Mouse (Mus musculus) embryonic facial prominence, embryonic 14.5 days (tissue): ENCODE measurements around the gene Lyl1. TPM values are rescaled to one million over a fixed set of nuclear protein-coding genes. Genes with fewer than 3 reads are reported as not detected.

Source experiments
- ATAC-seq: fragments of 200-750 bp; cut with Nextera tagmentation; 2 replicates; pipeline ENCODE4 v1.8.0; 2017; ENCODE audit warnings: low read depth, moderate number of reproducible peaks, moderate TSS enrichment
- DNase-seq: peaks from one replicate; pipeline ENCODE4 v3.0.0-alpha.2; 2015; ENCODE audit warnings: low spot score
- H3K27ac ChIP-seq: fragments of 300-500 bp; sonication (generic); replicated peaks from 2 replicates; pipeline ENCODE4 v1.5.1; 2014; ENCODE audit warnings: low read depth, mild to moderate bottlenecking, low read length, moderate library complexity
- H3K27me3 ChIP-seq: fragments of 300-500 bp; sonication (generic); replicated peaks from 2 replicates; pipeline ENCODE4 v1.6.1; 2014; ENCODE audit warnings: low read length; ENCODE audit not compliant: control insufficient read depth, insufficient read depth
- H3K36me3 ChIP-seq: fragments of 300-500 bp; sonication (generic); 2 replicates; pipeline ENCODE4 v1.6.1; 2014; ENCODE audit warnings: low read length, mixed read lengths; ENCODE audit not compliant: control insufficient read depth, insufficient read depth
- H3K4me1 ChIP-seq: fragments of 300-500 bp; sonication (generic); 2 replicates; pipeline ENCODE4 v1.6.1; 2014; ENCODE audit warnings: antibody characterized with exemption, low read length; ENCODE audit not compliant: control insufficient read depth, insufficient read depth
- H3K4me2 ChIP-seq: fragments of 300-500 bp; sonication (generic); 2 replicates; pipeline ENCODE4 v1.6.1; 2014; ENCODE audit warnings: low read depth, mild to moderate bottlenecking, low read length, moderate library complexity, mixed read lengths
- H3K4me3 ChIP-seq: fragments of 300-500 bp; sonication (generic); 2 replicates; pipeline ENCODE4 v1.5.1; 2014; ENCODE audit warnings: low read depth, mild to moderate bottlenecking, low read length
- H3K9ac ChIP-seq: fragments of 300-500 bp; sonication (generic); 2 replicates; pipeline ENCODE4 v1.6.1; 2014; ENCODE audit warnings: low read depth, mild to moderate bottlenecking, low read length, moderate library complexity, mixed read lengths
- H3K9me3 ChIP-seq: fragments of 300-500 bp; sonication (generic); 2 replicates; pipeline ENCODE4 v1.6.1; 2016; ENCODE audit warnings: low read length; ENCODE audit not compliant: control insufficient read depth
- WGBS: fragments of 180-500 bp; shearing (Covaris S2); extraction: QIAGEN DNeasy Blood & Tissue Kit; methylation state at CpG from one replicate; pipeline ENCODE4 v1.1.7; 2014; 5-methylcytosine and 5-hydroxymethylcytosine counted together
- polyA plus RNA-seq: library from polyadenylated mRNA; unstranded; fragments of >200 nt; fragmentation: Nextera tagmentation; extraction: Ambion mirVana; gene quantifications from 2 replicates; pipeline ENCODE4 v1.2.1, GENCODE M21; 2014

Gene Lyl1
- polyA plus RNA-seq, 1 experiment from 2014 or later, result 5.8 TPM

DNA sequence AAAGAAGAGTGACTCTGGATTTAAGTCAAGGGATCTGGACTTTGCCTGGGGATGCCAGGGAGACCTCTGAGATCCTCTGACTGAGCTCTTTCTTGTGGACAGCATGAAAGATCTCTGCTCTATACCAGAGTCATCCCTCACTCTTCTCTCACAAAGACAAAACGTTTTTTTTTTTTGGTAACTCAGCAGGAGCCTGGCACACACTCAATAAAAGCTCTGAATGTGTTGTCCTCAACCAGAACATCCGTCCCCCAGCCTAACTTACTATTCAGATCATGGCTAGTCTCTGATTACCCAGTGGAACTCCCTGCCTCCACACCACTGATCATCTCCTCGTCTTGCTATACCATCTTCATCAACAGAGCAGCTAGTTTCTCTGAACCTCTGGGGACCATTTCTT, 16.7 kb upstream of the Lyl1 start:
- H3K36me3 ChIP-seq, result peaks cover 26% of the 10 kb centered on the region; the same call in 1 of the 2 replicates
- no peak overlapping the region for H3K4me3 ChIP-seq
- ATAC-seq (no peak), DNase-seq (no peak)
- no peak overlapping the region for H3K9ac ChIP-seq
- H3K27me3 ChIP-seq, result no peaks in the 10 kb centered on the region
- no peak overlapping the region for H3K27ac ChIP-seq
- WGBS, result 59% methylated on average over 3 of the region's 3 CpGs
- H3K4me1 ChIP-seq, result peaks cover 25% of the 10 kb centered on the region
- no peak overlapping the region for H3K4me2 ChIP-seq
- H3K9me3 ChIP-seq, result no peaks in the 10 kb centered on the region

DNA sequence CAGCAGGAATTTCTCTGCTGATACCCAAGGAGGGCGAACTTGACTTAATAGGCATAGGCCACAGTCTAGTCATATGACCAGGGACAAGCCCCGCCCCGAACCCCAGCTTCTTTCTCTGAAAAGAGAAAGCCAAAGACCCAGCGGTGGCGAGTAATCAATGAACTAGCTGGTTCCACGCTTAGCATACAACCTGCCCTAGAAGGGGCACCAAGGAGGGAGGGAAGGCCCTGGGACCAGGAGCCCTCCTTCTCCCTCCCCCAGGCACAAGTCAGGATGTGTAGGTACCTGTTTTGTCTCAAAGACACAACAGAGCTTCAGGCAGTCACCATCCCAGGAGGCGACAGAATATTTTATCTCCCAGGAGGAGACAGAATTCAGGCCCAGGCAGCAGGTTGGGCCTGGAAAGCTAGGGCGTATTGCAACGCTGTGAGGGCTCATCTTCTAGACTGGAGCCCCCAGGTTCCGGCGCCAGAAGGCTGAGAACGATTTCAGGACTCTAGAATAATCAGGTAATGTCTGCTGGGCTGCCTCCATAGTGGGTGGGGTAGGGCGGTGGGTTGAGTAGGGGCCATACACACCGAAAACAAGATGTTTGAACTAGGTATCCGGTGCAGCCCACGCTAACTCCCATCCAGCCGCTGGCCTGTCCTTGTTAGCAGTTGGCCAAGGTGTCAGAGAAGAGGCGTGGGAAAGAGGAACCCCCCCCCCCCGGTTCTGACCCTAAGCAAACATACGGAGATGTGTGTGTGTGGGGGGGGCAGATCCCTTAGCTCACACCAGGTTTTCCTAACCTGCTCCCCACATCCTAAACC, 14.9 kb upstream of the Lyl1 start, which contains the start of gene Trmt1:
Trmt1 (plus strand) TSS at position 117 of the 812 bp plus-strand sequence.
- peak within 1 kb of the TSS; percentile 93 for H3K4me2 ChIP-seq
- WGBS, result 11% methylated on average over 16 of the region's 20 CpGs
- H3K9ac ChIP-seq, result peak within 1 kb of the TSS; percentile 99
- peak within 1 kb of the TSS; percentile 100 for H3K4me3 ChIP-seq
- no peak for DNase-seq
- peak within 1 kb of the TSS; percentile 95 for H3K27ac ChIP-seq
- no peaks in the 10 kb centered on the region for H3K9me3 ChIP-seq
- peaks cover 27% of the 10 kb centered on the region; the same call in 1 of the 2 replicates for H3K36me3 ChIP-seq
- no peak for ATAC-seq
- no peaks in the 10 kb centered on the region for H3K27me3 ChIP-seq
- peaks cover 26% of the 10 kb centered on the region for H3K4me1 ChIP-seq

DNA sequence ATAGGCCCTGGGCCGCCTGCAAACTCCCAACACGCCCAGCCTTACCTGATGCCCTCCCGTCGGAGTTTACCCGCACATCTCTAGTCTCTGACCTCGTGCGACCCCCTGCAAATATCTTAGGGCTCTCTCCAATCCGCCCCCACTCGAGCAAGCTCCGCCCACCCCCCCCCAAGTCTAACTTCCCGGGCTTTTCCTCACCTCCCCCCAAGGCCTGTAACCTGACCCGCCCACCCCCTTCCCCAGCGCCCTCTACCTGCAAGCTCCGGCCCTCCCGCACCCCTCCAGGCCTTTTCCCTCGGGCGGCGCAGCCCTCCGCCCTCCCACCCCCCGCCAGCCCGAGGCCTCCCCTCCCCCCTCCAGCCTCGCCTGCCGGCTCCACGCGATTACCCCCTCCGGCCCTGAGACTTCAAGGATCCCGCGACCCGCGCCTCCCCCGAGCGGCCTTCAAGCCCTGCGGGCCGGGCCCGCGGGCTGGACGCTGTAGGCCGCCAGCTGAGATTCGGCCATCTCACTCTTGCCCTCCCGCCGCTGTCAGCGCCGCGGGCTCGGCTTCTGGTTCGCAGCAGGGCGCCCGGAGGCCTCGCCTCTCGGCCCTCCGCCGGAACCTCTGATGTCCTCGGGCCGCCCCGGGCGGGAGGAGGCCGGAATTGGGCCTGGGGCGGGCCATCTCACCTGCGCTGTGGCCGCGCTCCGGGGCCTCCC, 14.1 kb upstream of the Lyl1 start:
- Histone ChIP-seq H3K36me3 (peaks cover 30% of the 10 kb centered on the region; the same call in 1 of the 2 replicates), H3K9me3 (no peaks in the 10 kb centered on the region), H3K4me3 (peak overlapping the region; percentile 100), H3K4me2 (peak overlapping the region; percentile 93), H3K9ac (peak overlapping the region; percentile 99), H3K4me1 (peaks cover 26% of the 10 kb centered on the region), H3K27ac (peak overlapping the region; percentile 95), H3K27me3 (no peaks in the 10 kb centered on the region)
- DNase-seq, result peak; percentile 63
- ATAC-seq, result peak; percentile 13
- 2% methylated on average over 21 of the region's 62 CpGs for WGBS

DNA sequence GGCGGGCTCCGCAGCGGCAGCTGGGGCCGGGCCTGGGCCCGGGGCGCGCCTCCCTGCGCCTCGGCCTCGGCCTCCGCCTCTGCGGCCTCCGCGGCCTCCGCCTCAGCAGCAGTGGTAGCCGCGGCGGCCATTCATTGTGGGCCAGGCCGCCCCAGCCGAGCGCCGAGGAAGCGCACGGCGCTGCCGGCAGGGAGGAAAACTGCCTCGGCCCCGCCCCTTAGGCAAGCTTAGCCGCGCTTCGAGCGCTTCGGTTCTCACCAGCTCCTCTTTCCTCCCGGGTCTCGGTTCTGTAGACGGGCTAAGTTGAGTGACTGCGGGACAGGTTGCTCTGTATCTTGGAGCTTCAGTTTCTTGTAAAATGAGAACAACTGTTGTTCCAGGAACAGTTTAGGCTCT, 13.6 kb upstream of the Lyl1 start, which contains the start of gene Nacc1:
Nacc1 (minus strand) TSS at position 158 of the 396 bp plus-strand sequence.
- H3K9me3 ChIP-seq, result no peaks in the 10 kb centered on the region
- peak within 1 kb of the TSS; percentile 99 for H3K9ac ChIP-seq
- peak within 1 kb of the TSS; percentile 100 for H3K4me3 ChIP-seq
- DNase-seq (peak; percentile 96), ATAC-seq (peak; percentile 86)
- H3K4me1 ChIP-seq, result peaks cover 26% of the 10 kb centered on the region
- peak within 1 kb of the TSS; percentile 93 for H3K4me2 ChIP-seq
- H3K27ac ChIP-seq, result peak within 1 kb of the TSS; percentile 95
- H3K36me3 ChIP-seq, result peaks cover 30% of the 10 kb centered on the region; the same call in 1 of the 2 replicates
- no peaks in the 10 kb centered on the region for H3K27me3 ChIP-seq
- 1% methylated on average over 27 of the region's 37 CpGs for WGBS

DNA sequence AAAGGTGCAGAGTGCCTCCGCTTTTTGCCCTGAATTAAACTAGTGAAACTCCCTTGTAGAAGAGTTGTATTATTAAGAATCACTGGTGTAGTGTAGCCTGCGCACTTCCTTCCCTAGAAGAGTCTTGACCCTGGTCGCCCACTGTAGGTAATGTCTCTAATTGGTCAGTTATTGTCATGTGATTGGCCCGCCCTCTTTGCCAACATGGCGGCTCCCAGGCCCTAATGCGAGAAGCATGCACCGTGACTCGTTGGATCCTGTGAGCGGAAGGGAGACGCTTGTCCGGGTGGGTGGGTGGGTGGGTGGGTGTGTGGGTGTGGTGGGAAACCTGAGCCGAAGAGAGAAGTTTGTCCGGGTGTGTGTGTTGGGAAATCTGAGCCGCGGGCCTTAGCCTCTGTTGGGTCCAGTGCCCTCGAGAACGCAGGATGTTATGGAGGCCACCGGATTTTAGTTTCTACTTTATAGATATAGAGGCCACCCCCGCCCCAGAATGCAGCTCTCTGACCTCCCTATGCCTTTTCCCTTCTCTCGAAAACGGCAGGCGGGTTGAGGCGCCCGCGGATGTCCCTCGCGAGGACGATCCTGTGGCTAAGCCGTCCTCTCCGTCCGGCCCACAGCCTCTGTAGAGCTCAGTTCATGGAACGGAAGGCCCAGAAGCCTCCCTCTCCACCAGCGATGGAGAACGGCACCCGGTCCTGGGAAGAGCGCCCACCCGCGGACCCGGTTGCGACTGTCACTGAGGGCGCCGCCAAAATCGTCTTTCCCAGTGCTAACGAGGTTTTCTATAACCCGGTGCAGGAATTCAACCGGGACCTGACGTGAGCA, 12.0 kb upstream of the Lyl1 start:
- ATAC-seq (peak; percentile 88), DNase-seq (peak; percentile 96)
- H3K9me3 ChIP-seq, result no peaks in the 10 kb centered on the region
- peak overlapping the region; percentile 85 for H3K4me3 ChIP-seq
- no peaks in the 10 kb centered on the region for H3K27me3 ChIP-seq
- H3K36me3 ChIP-seq, result peaks cover 33% of the 10 kb centered on the region
- H3K4me2 ChIP-seq, result peak overlapping the region; percentile 79
- under 1% methylated on average over 44 of the region's 47 CpGs for WGBS
- peak overlapping the region; percentile 88 for H3K9ac ChIP-seq
- H3K4me1 ChIP-seq, result peaks cover 26% of the 10 kb centered on the region
- H3K27ac ChIP-seq, result peak overlapping the region; percentile 70

DNA sequence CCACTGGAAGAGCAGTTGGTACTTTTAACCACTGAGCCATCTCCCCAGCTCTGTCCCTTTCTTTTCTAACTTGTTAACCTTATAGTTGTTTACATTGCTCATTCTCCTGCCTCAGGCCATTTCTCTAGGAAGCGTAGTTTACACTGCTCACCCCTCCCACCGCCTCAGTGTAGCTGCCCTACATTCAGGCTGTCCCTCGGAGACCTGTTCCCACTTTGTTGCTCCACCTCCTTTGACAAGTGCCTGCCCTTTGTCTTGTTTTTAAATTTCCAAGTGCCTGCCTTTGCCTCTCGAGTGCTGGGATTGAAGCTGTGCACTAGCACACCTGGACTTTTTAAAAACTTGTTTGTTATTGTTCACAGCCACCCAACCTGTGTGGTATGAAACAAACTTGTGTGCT, 7.9 kb upstream of the Lyl1 start:
- H3K4me1 ChIP-seq, result peaks cover 10% of the 10 kb centered on the region; the same call in 1 of the 2 replicates
- H3K4me3 ChIP-seq, result no peak overlapping the region
- H3K27me3 ChIP-seq, result no peaks in the 10 kb centered on the region
- WGBS, result 51% methylated on average over 4 of the region's 4 CpGs
- peaks cover 71% of the 10 kb centered on the region for H3K36me3 ChIP-seq
- ATAC-seq (no peak), DNase-seq (no peak)
- H3K9ac ChIP-seq, result no peak overlapping the region
- no peak overlapping the region for H3K27ac ChIP-seq
- no peaks in the 10 kb centered on the region for H3K9me3 ChIP-seq
- H3K4me2 ChIP-seq, result no peak overlapping the region

DNA sequence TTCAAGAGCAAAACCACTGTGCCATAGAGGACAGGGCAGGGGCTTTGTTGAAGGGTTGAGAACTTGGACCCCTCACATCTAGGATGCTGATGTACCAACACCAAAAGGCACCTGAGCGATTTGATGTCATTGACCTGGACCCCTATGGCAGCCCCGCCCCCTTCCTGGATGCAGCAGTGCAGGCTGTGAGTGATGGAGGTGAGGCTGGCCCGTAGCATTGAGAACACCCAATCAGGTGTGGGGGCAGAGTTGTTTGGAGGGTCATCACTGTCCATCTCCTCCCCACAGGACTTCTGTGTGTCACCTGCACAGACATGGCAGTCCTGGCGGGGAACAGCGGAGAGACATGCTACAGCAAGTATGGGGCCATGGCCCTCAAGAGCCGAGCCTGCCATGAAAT, 6.1 kb upstream of the Lyl1 start:
- ATAC-seq, result no peak
- H3K27ac ChIP-seq, result no peak overlapping the region
- DNase-seq, result no peak
- no peak overlapping the region for H3K4me3 ChIP-seq
- H3K36me3 ChIP-seq, result peaks cover 84% of the 10 kb centered on the region
- 0 out of 2 replicates have a peak, but pooled peaks cover 2% of the 10 kb centered on the region for H3K4me1 ChIP-seq
- 92% methylated on average over 6 of the region's 6 CpGs for WGBS
- H3K27me3 ChIP-seq, result no peaks in the 10 kb centered on the region
- no peak overlapping the region for H3K9ac ChIP-seq
- H3K9me3 ChIP-seq, result no peaks in the 10 kb centered on the region
- H3K4me2 ChIP-seq, result no peak overlapping the region
